Mouse (Mus musculus): ENCODE measurements at regions not wholly inside any gene's neighbourhood (a gene's known extent, or its start where the extent isn't known, plus 50 kb on each side); places are given as distances from the start of the nearest gene placed in this dataset.
"Not testable (repeated sequence)": the region's sequence is repeated elsewhere in the genome, so short reads cannot be mapped to it uniquely, and the experiment has no call there.

- DNase-seq (ENCODE audit: low spot score in 2 of 2) = not testable (repeated sequence)
Observed at GRCm38 (mm10) chr13:10855947-10856561, 495.4 kb upstream of the Chrm3 start.

GRCm38 (mm10) chr13:10845212-10845611 is 484.6 kb upstream of the Chrm3 start:
- no peak for DNase-seq (ENCODE audit: low spot score in 2 of 2)

- DNase-seq (ENCODE audit: low spot score in 2 of 2) = no peak
Observed at GRCm38 (mm10) chr13:10799351-10799913, 438.8 kb upstream of the Chrm3 start.
